ENCODE assay signal across 16 mouse cellular contexts in the genomic region with DNA sequence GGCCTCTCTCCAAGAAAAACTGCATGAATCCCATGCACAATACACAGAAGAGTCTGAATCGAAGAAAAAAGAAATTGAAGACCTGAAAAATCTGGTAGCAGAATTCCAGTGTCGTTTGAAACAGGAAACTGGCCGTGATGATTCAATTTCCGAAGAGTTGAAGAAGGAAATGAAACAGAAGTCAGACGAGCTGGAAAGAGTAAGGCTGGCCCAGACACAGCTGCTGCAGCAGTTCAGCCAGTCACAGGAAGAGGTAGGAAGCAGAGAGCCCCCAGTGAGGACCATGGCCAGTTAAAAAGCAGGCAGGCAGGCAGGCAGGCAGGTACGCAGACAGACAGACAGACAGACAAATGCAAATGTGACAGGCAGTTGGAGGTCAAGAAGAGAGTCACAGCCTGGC.
DNase-seq lines count a peak whose midpoint lies in the region; ATAC-seq and TF ChIP-seq lines count a peak whose summit lies in the region.
"Had no signal": no experiment of that assay in that cellular context is flagged by ENCODE, and none has a peak within 500 bp of the region (broad histone marks: within the 10 kb centered on the region; RNA-seq: fewer than 3 reads in every experiment).

No protein-coding gene starts in this region.

- no peaks in the 10 kb centered on the region for H3K9me3 ChIP-seq in hindbrain, embryonic 10.5 days
- H3K9me3 ChIP-seq in hindbrain, embryonic 16.5 days (ENCODE audit: control insufficient read depth, low read length) = no peaks in the 10 kb centered on the region
- H3K9me3 ChIP-seq: liver, embryonic 13.5 days had no signal

- H3K36me3 ChIP-seq in hindbrain, embryonic 10.5 days = no peaks in the 10 kb centered on the region
- no peaks in the 10 kb centered on the region for H3K36me3 ChIP-seq in hindbrain, embryonic 16.5 days (ENCODE audit: control insufficient read depth, insufficient read depth, low read length)
- H3K36me3 ChIP-seq in myocyte (ENCODE audit: control insufficient read depth, insufficient read depth) = no peaks in the 10 kb centered on the region
- H3K36me3 ChIP-seq: liver, embryonic 13.5 days had no signal

- no peak for TF ChIP-seq POLR2A in myocyte (IDR thresholded peaks at IDR 0.05; ENCODE audit: insufficient read length, low read depth)

- 0 out of 2 replicates have a peak, but pooled peaks cover 3% of the 10 kb centered on the region for H3K4me1 ChIP-seq in hindbrain, embryonic 10.5 days (replicated peaks)
- H3K4me1 ChIP-seq in hindbrain, embryonic 16.5 days (ENCODE audit: control insufficient read depth, insufficient read depth, low read depth, low read length) = no peaks in the 10 kb centered on the region
- H3K4me1 ChIP-seq: liver, embryonic 13.5 days had no signal

- no peak overlapping the region for H3K4me2 ChIP-seq in hindbrain, embryonic 16.5 days (ENCODE audit: low read length)
- peak overlapping the region; percentile 27 for H3K4me2 ChIP-seq in myocyte (ENCODE audit: low read depth)
- H3K4me2 ChIP-seq: liver, embryonic 13.5 days had no signal

- ATAC-seq in hindbrain, embryonic 16.5 days = no peak
- ATAC-seq in common myeloid progenitor, adult 5-6 weeks (replicated peaks; ENCODE audit: low read depth, poor library complexity, severe bottlenecking) = peak; percentile 71
- ATAC-seq in granulocyte monocyte progenitor cell, adult 5-6 weeks (replicated peaks; ENCODE audit: poor library complexity, severe bottlenecking) = peak; percentile 90
- ATAC-seq: Patski had no signal

- H3K27ac ChIP-seq in hindbrain, embryonic 10.5 days = 0 out of 2 replicates have a peak overlapping the region, but pooled peaks have one; percentile 8
- H3K27ac ChIP-seq in hindbrain, embryonic 16.5 days (ENCODE audit: low read depth, low read length) = no peak overlapping the region
- H3K27ac ChIP-seq: gastrocnemius, adult 2 months; liver, embryonic 13.5 days had no signal

- DNase-seq in hindbrain, embryonic 10.5 days (ENCODE audit: low spot score) = no peak
- no peak for DNase-seq in urinary bladder, adult 2 months (ENCODE audit: low spot score)
- no peak for DNase-seq in layer of hippocampus, postnatal 10 days (ENCODE audit: low spot score in 2 of 2)
- DNase-seq: cerebellum, adult 9-10 months; gastrocnemius, adult 2 months; kidney, adult 18-20 months; liver, embryonic 13.5 days; lung, postnatal 10 days; midbrain, embryonic 14.5 days; right cerebral cortex, postnatal 4 days; thymus, adult 18-20 months had no signal

- H3ac ChIP-seq in myocyte (ENCODE audit: control insufficient read depth, insufficient read length) = no peak overlapping the region

- H3K4me3 ChIP-seq in hindbrain, embryonic 10.5 days = no peak overlapping the region
- no peak overlapping the region for H3K4me3 ChIP-seq in hindbrain, embryonic 16.5 days (ENCODE audit: low read length)
- no peak overlapping the region for H3K4me3 ChIP-seq in myocyte
- H3K4me3 ChIP-seq: gastrocnemius, adult 2 months; liver, embryonic 13.5 days had no signal

- H3K9ac ChIP-seq in hindbrain, embryonic 16.5 days (ENCODE audit: low read depth, low read length) = no peak overlapping the region
- H3K9ac ChIP-seq: liver, embryonic 13.5 days had no signal

- H3K79me2 ChIP-seq in myocyte (ENCODE audit: control insufficient read depth, insufficient read depth) = no peaks in the 10 kb centered on the region

- no peaks in the 10 kb centered on the region for H3K27me3 ChIP-seq in hindbrain, embryonic 10.5 days (ENCODE audit: insufficient read depth, poor library complexity, severe bottlenecking)
- no peaks in the 10 kb centered on the region for H3K27me3 ChIP-seq in hindbrain, embryonic 16.5 days (replicated peaks; ENCODE audit: control insufficient read depth, insufficient read depth, low read length)
- H3K27me3 ChIP-seq in myocyte (ENCODE audit: control insufficient read depth, insufficient read depth, insufficient read length) = no peaks in the 10 kb centered on the region
- H3K27me3 ChIP-seq: liver, embryonic 13.5 days; Patski had no signal

- 69% methylated on average over 6 of the region's 6 CpGs for WGBS in hindbrain, embryonic 10.5 days
- WGBS in hindbrain, embryonic 16.5 days = 67% methylated on average over 6 of the region's 6 CpGs

TF ChIP-seq in myocyte, 11 proteins besides CTCF, POLR2A, EP300 and RAD21:
- TF ChIP-seq USF1 (IDR thresholded peaks at IDR 0.05; ENCODE audit: low read depth) (no peak), CEBPB (IDR thresholded peaks at IDR 0.05; ENCODE audit: insufficient read depth, poor library complexity, severe bottlenecking) (no peak), MYOG (IDR thresholded peaks at IDR 0.05; ENCODE audit: control insufficient read depth in 1 of 3, insufficient read depth in 1 of 3, insufficient read length in 2 of 3, low read depth in 2 of 3) (no peak), TCF3 (IDR thresholded peaks at IDR 0.05; ENCODE audit: insufficient read length, low read depth) (no peak), SRF (IDR thresholded peaks at IDR 0.05; ENCODE audit: control insufficient read depth, insufficient read length, low read depth) (no peak), TCF12 (IDR thresholded peaks at IDR 0.05; ENCODE audit: insufficient read depth, poor library complexity, severe bottlenecking) (no peak), E2F4 (IDR thresholded peaks at IDR 0.05; ENCODE audit: insufficient read depth) (no peak), MYOD1 (IDR thresholded peaks at IDR 0.05; ENCODE audit: control insufficient read depth in 1 of 3, insufficient read length in 2 of 3, low read depth in 2 of 3) (no peak), POLR2AphosphoS2 (IDR thresholded peaks at IDR 0.05; ENCODE audit: insufficient read length, low read depth) (no peak), REST (IDR thresholded peaks at IDR 0.05; ENCODE audit: insufficient read depth, insufficient read length) (no peak), MAX (IDR thresholded peaks at IDR 0.05; ENCODE audit: low read depth) (no peak)
